Mouse (Mus musculus) limb, embryonic 14.5 days (tissue): ENCODE measurements around the gene Il1b. TPM values are rescaled to one million over a fixed set of nuclear protein-coding genes. Genes with fewer than 3 reads are reported as not detected.

ENCODE experiments used
- ATAC-seq: fragments of 200-750 bp; cut with Nextera tagmentation; 2 replicates; pipeline ENCODE4 v1.8.0; 2017; ENCODE audit warnings: low read depth, moderate number of reproducible peaks, moderate TSS enrichment; ENCODE audit not compliant: low FRiP score
- DNase-seq: peaks from one replicate; pipeline ENCODE4 v3.0.0-alpha.2; 2015; ENCODE audit warnings: low spot score
- H3K27ac ChIP-seq: fragments of 300-500 bp; sonication (generic); replicated peaks from 2 replicates; pipeline ENCODE4 v1.5.1; 2014; ENCODE audit warnings: low read depth, mild to moderate bottlenecking, low read length, moderate library complexity, mixed read lengths
- H3K27me3 ChIP-seq: fragments of 300-500 bp; sonication (generic); 2 replicates; pipeline ENCODE4 v1.6.1; 2014; ENCODE audit warnings: low read length, mixed read lengths; ENCODE audit not compliant: control insufficient read depth, insufficient read depth
- H3K36me3 ChIP-seq: fragments of 300-500 bp; sonication (generic); 2 replicates; pipeline ENCODE4 v1.6.1; 2014; ENCODE audit warnings: mild to moderate bottlenecking, low read length, moderate library complexity, mixed read lengths; ENCODE audit not compliant: control insufficient read depth, insufficient read depth
- H3K4me1 ChIP-seq: fragments of 300-500 bp; sonication (generic); 2 replicates; pipeline ENCODE4 v1.6.1; 2014; ENCODE audit warnings: antibody characterized with exemption, low read length, mixed read lengths; ENCODE audit not compliant: control insufficient read depth, insufficient read depth
- H3K4me2 ChIP-seq: fragments of 300-500 bp; sonication (generic); replicated peaks from 2 replicates; pipeline ENCODE4 v1.6.1; 2014; ENCODE audit warnings: low read depth, mild to moderate bottlenecking, low read length, moderate library complexity; ENCODE audit not compliant: severe bottlenecking
- H3K4me3 ChIP-seq: fragments of 300-500 bp; sonication (generic); replicated peaks from 2 replicates; pipeline ENCODE4 v1.5.1; 2014; ENCODE audit warnings: low read length
- H3K9ac ChIP-seq: fragments of 300-500 bp; sonication (generic); 2 replicates; pipeline ENCODE4 v1.6.1; 2014; ENCODE audit warnings: mild to moderate bottlenecking, low read depth, low read length, moderate library complexity; ENCODE audit not compliant: severe bottlenecking
- H3K9me3 ChIP-seq: fragments of 300-500 bp; sonication (generic); 2 replicates; pipeline ENCODE4 v1.6.1; 2016; ENCODE audit warnings: low read length; ENCODE audit not compliant: control insufficient read depth
- POLR2A ChIP-seq: fragments of 200-500 bp; IDR thresholded peaks from 2 replicates; pipeline ENCODE4 v1.8.0; 2012; ENCODE audit warnings: inconsistent platforms, mild to moderate bottlenecking, moderate library complexity, borderline replicate concordance; ENCODE audit not compliant: insufficient read depth, insufficient read length; ENCODE audit errors: extremely low read depth
- WGBS: fragments of 180-500 bp; shearing (Covaris S2); extraction: QIAGEN DNeasy Blood & Tissue Kit; methylation state at CpG from one replicate; pipeline ENCODE4 v1.1.7; 2014; 5-methylcytosine and 5-hydroxymethylcytosine counted together
- polyA plus RNA-seq, 2 experiments: library from polyadenylated mRNA; depleted of rRNA in 1 of 2; stranded (reverse) in 1 of 2; unstranded in 1 of 2; fragments of >200 nt; fragmentation: Nextera tagmentation in 1 of 2; extraction: Ambion mirVana in 1 of 2; gene quantifications; 2 replicates each; pipeline versions ENCODE4 v1.2.1 to v1.2.3; 2012 to 2014

Il1b gene
- polyA plus RNA-seq, 2 experiments = 0.10 TPM; not detected in 1

DNA sequence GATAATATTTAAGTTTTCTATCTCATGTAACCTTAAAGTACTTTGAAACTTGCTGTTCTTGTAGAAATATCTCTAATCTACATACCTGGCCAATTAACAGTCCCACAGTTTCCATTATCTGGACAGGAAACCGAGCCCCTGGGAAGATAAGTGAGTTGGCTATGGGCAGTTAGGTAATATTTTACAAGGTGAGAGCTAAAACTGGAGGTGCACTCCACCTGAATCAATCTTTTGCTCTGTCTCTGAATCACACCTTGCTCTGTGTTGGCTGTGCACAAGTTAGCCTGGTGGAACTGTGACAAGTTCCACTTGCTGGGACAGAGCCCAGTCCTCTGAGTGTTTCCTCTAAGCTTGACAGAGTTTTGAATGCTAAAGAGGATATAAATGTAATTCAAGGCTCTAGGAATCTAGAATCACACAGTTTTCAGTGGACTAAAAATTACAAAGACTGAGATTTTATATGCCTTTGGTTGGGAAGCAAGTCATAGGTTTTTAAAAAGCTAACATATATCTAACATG lies 48.8 kb downstream of the Il1b start:
- no peak overlapping the region for H3K27ac ChIP-seq
- no peaks in the 10 kb centered on the region for H3K4me1 ChIP-seq
- WGBS = 80% methylated on average over 1 of the region's 1 CpGs
- no peak for DNase-seq
- no peaks in the 10 kb centered on the region for H3K36me3 ChIP-seq
- TF ChIP-seq POLR2A = no peak
- H3K4me3 ChIP-seq = no peak overlapping the region
- ATAC-seq = no peak
- no peak overlapping the region for H3K4me2 ChIP-seq
- H3K27me3 ChIP-seq = no peaks in the 10 kb centered on the region
- H3K9ac ChIP-seq = no peak overlapping the region
- no peaks in the 10 kb centered on the region for H3K9me3 ChIP-seq

- Histone ChIP-seq H3K36me3 (no peaks in the 10 kb centered on the region), H3K4me1 (no peaks in the 10 kb centered on the region), H3K27ac (no peak overlapping the region), H3K4me2 (no peak overlapping the region), H3K27me3 (no peaks in the 10 kb centered on the region), H3K9me3 (no peaks in the 10 kb centered on the region), H3K9ac (no peak overlapping the region), H3K4me3 (no peak overlapping the region)
- ATAC-seq (no peak), DNase-seq (no peak)
- WGBS = 86% methylated on average over 8 of the region's 8 CpGs
- no peak for TF ChIP-seq POLR2A
These were observed 50.8 kb downstream of the Il1b start for GRCm38 (mm10) chr2:129320033-129320605.

DNA sequence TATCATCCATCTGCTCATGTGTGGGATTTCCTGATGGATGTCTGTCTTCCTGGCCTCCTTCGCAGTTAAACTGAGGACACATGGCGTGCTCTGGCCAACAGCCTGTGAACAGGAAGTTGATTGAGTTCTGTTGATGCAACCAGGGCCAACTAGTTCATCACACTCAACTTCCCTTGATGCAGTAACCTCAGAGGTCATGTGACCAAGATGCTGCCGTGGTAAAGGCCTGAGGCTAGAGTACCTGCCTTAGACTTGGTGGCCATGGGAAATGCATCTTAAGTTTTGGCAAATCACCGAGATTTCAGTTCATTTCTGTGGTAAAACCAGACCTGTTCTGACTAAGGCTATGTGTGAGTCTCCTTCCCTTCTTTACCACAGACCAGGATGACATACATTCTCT lies 55.1 kb downstream of the Il1b start:
- H3K27me3 ChIP-seq = no peaks in the 10 kb centered on the region
- no peaks in the 10 kb centered on the region for H3K36me3 ChIP-seq
- TF ChIP-seq POLR2A = no peak
- H3K4me2 ChIP-seq = no peak overlapping the region
- WGBS = 77% methylated on average over 4 of the region's 4 CpGs
- H3K4me1 ChIP-seq = no peaks in the 10 kb centered on the region
- no peak overlapping the region for H3K4me3 ChIP-seq
- no peak for ATAC-seq
- H3K9me3 ChIP-seq = no peaks in the 10 kb centered on the region
- no peak overlapping the region for H3K27ac ChIP-seq
- no peak for DNase-seq
- no peak overlapping the region for H3K9ac ChIP-seq

DNA sequence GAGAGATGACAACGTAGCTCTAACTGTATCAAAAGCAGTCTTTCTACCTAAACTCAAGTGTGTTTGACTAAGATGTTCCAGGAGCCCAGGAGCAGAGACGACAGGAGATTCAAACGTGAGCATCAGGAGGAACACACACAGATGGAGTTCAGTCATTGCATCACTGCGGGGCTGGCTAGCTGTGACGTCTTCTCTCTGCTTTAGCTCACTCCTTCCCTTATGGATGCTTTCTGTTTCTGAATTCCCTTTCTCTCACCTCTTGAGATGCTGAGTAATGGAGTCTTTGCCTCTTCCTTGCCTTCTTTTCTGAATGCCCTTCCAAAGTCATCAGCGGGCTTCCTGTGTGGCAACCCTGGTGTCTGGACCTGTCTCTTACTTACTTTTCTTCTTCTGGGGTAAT lies 56.1 kb downstream of the Il1b start:
- TF ChIP-seq POLR2A = no peak
- H3K36me3 ChIP-seq = no peaks in the 10 kb centered on the region
- H3K27me3 ChIP-seq = no peaks in the 10 kb centered on the region
- H3K4me3 ChIP-seq = no peak overlapping the region
- no peak overlapping the region for H3K4me2 ChIP-seq
- H3K9me3 ChIP-seq = no peaks in the 10 kb centered on the region
- H3K9ac ChIP-seq = no peak overlapping the region
- no peak for DNase-seq
- WGBS = 80% methylated on average over 6 of the region's 6 CpGs
- no peak for ATAC-seq
- no peaks in the 10 kb centered on the region for H3K4me1 ChIP-seq
- no peak overlapping the region for H3K27ac ChIP-seq

Other genes with a start within 250 kb of the Il1b start
- gene Chchd5, start 241.4 kb downstream of the Il1b start, polyA plus RNA-seq (2012; rRNA removed) = 32.7 and 33.3 TPM in 2 replicates
- 32.3 and 34.8 TPM in 2 replicates for gene Chchd5, start 241.4 kb downstream of the Il1b start, polyA plus RNA-seq (2014; fragmentation: Nextera tagmentation; extraction: Ambion mirVana)
- 40.6 and 40.8 TPM in 2 replicates for gene Slc20a1, start 172.4 kb downstream of the Il1b start, polyA plus RNA-seq (2012; rRNA removed)
- gene Slc20a1, start 172.4 kb downstream of the Il1b start, polyA plus RNA-seq (2014; fragmentation: Nextera tagmentation; extraction: Ambion mirVana) = 28.7 and 32.1 TPM in 2 replicates
- 14.2 and 18.1 TPM in 2 replicates for gene Ckap2l, start 73.9 kb downstream of the Il1b start, polyA plus RNA-seq (2012; rRNA removed)
- 49.8 and 52.8 TPM in 2 replicates for gene Ckap2l, start 73.9 kb downstream of the Il1b start, polyA plus RNA-seq (2014; fragmentation: Nextera tagmentation; extraction: Ambion mirVana)
- gene Il1a, start 61.2 kb downstream of the Il1b start, polyA plus RNA-seq (2012; rRNA removed) = 0.04 and 0.06 TPM in 2 replicates
- gene Il1a, start 61.2 kb downstream of the Il1b start, polyA plus RNA-seq (2014; fragmentation: Nextera tagmentation; extraction: Ambion mirVana) = 0.21 TPM in 1 of 2 replicates, not detected in the other
- gene F830045P16Rik, start 165.5 kb upstream of the Il1b start, polyA plus RNA-seq (2012; rRNA removed) = 0.22 and 0.34 TPM in 2 replicates
- 0.22 and 0.23 TPM in 2 replicates for gene F830045P16Rik, start 165.5 kb upstream of the Il1b start, polyA plus RNA-seq (2014; fragmentation: Nextera tagmentation; extraction: Ambion mirVana)
- gene Sirpa, start 221.7 kb upstream of the Il1b start, polyA plus RNA-seq (2012; rRNA removed) = 39.6 and 40.2 TPM in 2 replicates
- 34.0 and 34.7 TPM in 2 replicates for gene Sirpa, start 221.7 kb upstream of the Il1b start, polyA plus RNA-seq (2014; fragmentation: Nextera tagmentation; extraction: Ambion mirVana)